Mouse (Mus musculus) embryonic stem cell, embryonic (primary cell): ENCODE data around the gene Ints7.

ENCODE experiments used
- CTCF ChIA-PET, 4 experiments: fragments of 300-600 bp in 2 of 4; fragments of 350-600 bp in 2 of 4; sonication (Branson Sonifier 250); formaldehyde crosslinking; loops; one replicate each; lab custom pipeline; 2022; ENCODE audit warnings: inconsistent platforms in 2 of 4; lab: Charles Lee
- POLR2A ChIA-PET, 4 experiments: fragments of 300-600 bp in 2 of 4; fragments of 350-600 bp in 2 of 4; sonication (Branson Sonifier 250); formaldehyde crosslinking; loops; one replicate each; lab custom pipeline; 2022; ENCODE audit warnings: antibody characterized with exemption in 4 of 4, inconsistent platforms in 1 of 4; lab: Charles Lee

The Ints7 gene

GRCm38 (mm10) chr1:191575458-191576247 is at the start of gene Ints7, which contains the start of gene Dtl:
TSS of gene Ints7 (plus strand) at chr1:191575636.
TSS of gene Dtl (minus strand) at chr1:191575544.
- ChIA-PET POLR2A (interaction anchor here (0.5 to 18.6 kb wide), 171 partner anchors 8 to 879 kb away, joined by 3 to 397 read pairs (median 4); partner anchors contain the start of genes Nek2 (in 4 of the 4), Lpgat1 (in 3 of the 4), Flvcr1 (in 2 of the 4) and Slc30a1 (in 2 of the 4)), CTCF (interaction anchor here (0.6 to 4.0 kb wide), 53 partner anchors 9 to 517 kb away, joined by 3 to 38 read pairs (median 4); partner anchors contain the start of genes Nek2 (in 2 of the 4), Tmem206 (in 2 of the 4), Lpgat1 (in 1 of the 4) and Traf5 (in 1 of the 4))

GRCm38 (mm10) chr1:191527089-191527488 is 48.3 kb upstream of the Ints7 start:
- ChIA-PET POLR2A (interaction anchor here in 3 of 4 experiments (0.6 to 1.3 kb wide), 5 partner anchors 38 to 523 kb away, joined by 3 to 6 read pairs (median 3); no protein-coding TSS in a partner anchor), CTCF (interaction anchor here in 3 of 4 experiments (0.6 to 1.3 kb wide), 3 partner anchors 21 to 215 kb away, joined by 3 to 4 read pairs (median 3); no protein-coding TSS in a partner anchor)

- CTCF ChIA-PET = interaction anchor here in 2 of 4 experiments (0.6 to 1.3 kb wide), 2 partner anchors 20 to 216 kb away, joined by 3 to 4 read pairs; no protein-coding TSS in a partner anchor
Observed at GRCm38 (mm10) chr1:191527921-191528612, 47.4 kb upstream of the Ints7 start.

GRCm38 (mm10) chr1:191529406-191529805 is 46.0 kb upstream of the Ints7 start:
- ChIA-PET CTCF (no interaction called here), POLR2A (no interaction called here)

More at GRCm38 (mm10) chr1:191527921-191528612, 47.4 kb upstream of the Ints7 start:
- POLR2A ChIA-PET = interaction anchor here in 2 of 4 experiments (0.6 to 1.0 kb wide), 6 partner anchors 8 to 293 kb away, joined by 3 to 4 read pairs (median 3); partner anchors contain the start of gene Nek2 (in 1 of the 2)

- POLR2A ChIA-PET = interaction anchor here in 2 of 4 experiments (1.1 to 2.5 kb wide), 8 partner anchors 9 to 134 kb away, joined by 3 to 16 read pairs (median 4); partner anchors contain the start of genes Dtl (in 1 of the 2) and Ints7 (in 1 of the 2)
- CTCF ChIA-PET = interaction anchor here in 2 of 4 experiments (0.6 to 1.2 kb wide), 3 partner anchors 219 to 663 kb away, joined by 3 to 5 read pairs (median 4); no protein-coding TSS in a partner anchor
Observed at GRCm38 (mm10) chr1:191531023-191531422, 44.4 kb upstream of the Ints7 start.

GRCm38 (mm10) chr1:191534896-191535295 is 40.5 kb upstream of the Ints7 start:
- POLR2A ChIA-PET = interaction anchor here in 2 of 4 experiments (0.7 to 1.5 kb wide), 4 partner anchors 9 to 278 kb away, joined by 3 to 4 read pairs (median 3); partner anchors contain the start of genes Dtl (in 1 of the 2) and Ints7 (in 1 of the 2)
- CTCF ChIA-PET = interaction anchor here in 1 of 4 experiments (0.6 kb wide), 1 partner anchor 287 kb away, joined by 3 read pairs; no protein-coding TSS in a partner anchor

- POLR2A ChIA-PET = interaction anchor here in 3 of 4 experiments (0.6 to 5.2 kb wide), 20 partner anchors 8 to 543 kb away, joined by 3 to 28 read pairs (median 4); partner anchors contain the start of genes Dtl (in 3 of the 3) and Ints7 (in 3 of the 3)
- CTCF ChIA-PET = interaction anchor here in 1 of 4 experiments (2.0 to 2.1 kb wide), 2 partner anchors 23 to 35 kb away, joined by 5 to 7 read pairs; partner anchors contain the start of genes Dtl and Ints7
Observed at GRCm38 (mm10) chr1:191540300-191540699, 35.1 kb upstream of the Ints7 start.

- ChIA-PET CTCF (interaction anchor here in 2 of 4 experiments (1.2 to 2.1 kb wide), 2 partner anchors 11 to 34 kb away, joined by 4 to 7 read pairs; partner anchors contain the start of genes Dtl (in 1 of the 2) and Ints7 (in 1 of the 2)), POLR2A (interaction anchor here in 3 of 4 experiments (0.5 to 5.2 kb wide), 18 partner anchors 9 to 177 kb away, joined by 3 to 28 read pairs (median 4); partner anchors contain the start of genes Dtl (in 2 of the 3) and Ints7 (in 2 of the 3))
Observed at GRCm38 (mm10) chr1:191541014-191541413, 34.4 kb upstream of the Ints7 start.

GRCm38 (mm10) chr1:191541619-191542018 is 33.8 kb upstream of the Ints7 start:
- CTCF ChIA-PET = interaction anchor here in 1 of 4 experiments (1.2 kb wide), 1 partner anchor 11 kb away, joined by 4 read pairs; no protein-coding TSS in a partner anchor
- POLR2A ChIA-PET = interaction anchor here in 2 of 4 experiments (0.7 to 4.1 kb wide), 12 partner anchors 9 to 144 kb away, joined by 3 to 16 read pairs (median 4); partner anchors contain the start of genes Dtl (in 1 of the 2) and Ints7 (in 1 of the 2)

GRCm38 (mm10) chr1:191543747-191544146 is 31.7 kb upstream of the Ints7 start:
- POLR2A ChIA-PET = interaction anchor here in 2 of 4 experiments (0.6 to 3.2 kb wide), 11 partner anchors 9 to 152 kb away, joined by 3 to 13 read pairs (median 4); partner anchors contain the start of genes Dtl (in 1 of the 2) and Ints7 (in 1 of the 2)
- CTCF ChIA-PET = interaction anchor here in 2 of 4 experiments (1.1 to 1.6 kb wide), 3 partner anchors 20 to 274 kb away, joined by 3 read pairs; no protein-coding TSS in a partner anchor

GRCm38 (mm10) chr1:191550786-191551185 is 24.6 kb upstream of the Ints7 start:
- ChIA-PET POLR2A (interaction anchor here in 2 of 4 experiments (0.8 to 1.5 kb wide), 5 partner anchors 10 to 25 kb away, joined by 3 to 5 read pairs (median 4); partner anchors contain the start of genes Dtl (in 2 of the 2) and Ints7 (in 2 of the 2)), CTCF (no interaction called here)

- ChIA-PET POLR2A (interaction anchor here in 3 of 4 experiments (1.0 to 17.9 kb wide), 10 partner anchors 9 to 270 kb away, joined by 3 to 397 read pairs (median 6); partner anchors contain the start of genes Dtl (in 2 of the 3), Ints7 (in 2 of the 3) and Tmem206 (in 1 of the 3)), CTCF (interaction anchor here in 3 of 4 experiments (0.7 to 1.2 kb wide), 4 partner anchors 19 to 431 kb away, joined by 3 read pairs; partner anchors contain the start of genes Dtl (in 1 of the 3) and Ints7 (in 1 of the 3))
Observed at GRCm38 (mm10) chr1:191557109-191557508, 18.3 kb upstream of the Ints7 start.

GRCm38 (mm10) chr1:191559779-191560178 is 15.7 kb upstream of the Ints7 start:
- ChIA-PET CTCF (no interaction called here), POLR2A (interaction anchor here in 3 of 4 experiments (0.6 to 17.9 kb wide), 16 partner anchors 9 to 262 kb away, joined by 3 to 397 read pairs (median 5); partner anchors contain the start of genes Dtl (in 3 of the 3) and Ints7 (in 3 of the 3))

GRCm38 (mm10) chr1:191562823-191563365 is 12.5 kb upstream of the Ints7 start:
- CTCF ChIA-PET = interaction anchor here (0.6 to 3.6 kb wide), 19 partner anchors 9 to 258 kb away, joined by 3 to 18 read pairs (median 4); partner anchors contain the start of genes Dtl (in 2 of the 4), Ints7 (in 2 of the 4) and Nek2 (in 1 of the 4)
- POLR2A ChIA-PET = interaction anchor here (0.7 to 17.9 kb wide), 25 partner anchors 10 to 564 kb away, joined by 3 to 397 read pairs (median 5); partner anchors contain the start of genes Dtl (in 3 of the 4), Ints7 (in 3 of the 4), Nek2 (in 1 of the 4) and Tmem206 (in 1 of the 4)

GRCm38 (mm10) chr1:191567859-191568258 is 7.6 kb upstream of the Ints7 start:
- ChIA-PET POLR2A (interaction anchor here in 2 of 4 experiments (0.6 to 17.9 kb wide), 17 partner anchors 8 to 251 kb away, joined by 3 to 397 read pairs (median 6); partner anchors contain the start of genes Dtl (in 2 of the 2) and Ints7 (in 2 of the 2)), CTCF (interaction anchor here in 1 of 4 experiments (1.4 kb wide), 1 partner anchor 250 kb away, joined by 3 read pairs; no protein-coding TSS in a partner anchor)
